Mouse (Mus musculus) heart, postnatal 0 days (tissue): ENCODE results near the gene Dock4.

Experiments used
- CTCF ChIP-seq: IDR thresholded peaks from 2 replicates; pipeline ENCODE4 v1.5.1; 2016; ENCODE audit warnings: antibody characterized with exemption, control low read depth, low read depth
- EP300 ChIP-seq: IDR thresholded peaks from 2 replicates; pipeline ENCODE4 v1.6.1; 2016; ENCODE audit warnings: antibody characterized with exemption, low read depth

DNA sequence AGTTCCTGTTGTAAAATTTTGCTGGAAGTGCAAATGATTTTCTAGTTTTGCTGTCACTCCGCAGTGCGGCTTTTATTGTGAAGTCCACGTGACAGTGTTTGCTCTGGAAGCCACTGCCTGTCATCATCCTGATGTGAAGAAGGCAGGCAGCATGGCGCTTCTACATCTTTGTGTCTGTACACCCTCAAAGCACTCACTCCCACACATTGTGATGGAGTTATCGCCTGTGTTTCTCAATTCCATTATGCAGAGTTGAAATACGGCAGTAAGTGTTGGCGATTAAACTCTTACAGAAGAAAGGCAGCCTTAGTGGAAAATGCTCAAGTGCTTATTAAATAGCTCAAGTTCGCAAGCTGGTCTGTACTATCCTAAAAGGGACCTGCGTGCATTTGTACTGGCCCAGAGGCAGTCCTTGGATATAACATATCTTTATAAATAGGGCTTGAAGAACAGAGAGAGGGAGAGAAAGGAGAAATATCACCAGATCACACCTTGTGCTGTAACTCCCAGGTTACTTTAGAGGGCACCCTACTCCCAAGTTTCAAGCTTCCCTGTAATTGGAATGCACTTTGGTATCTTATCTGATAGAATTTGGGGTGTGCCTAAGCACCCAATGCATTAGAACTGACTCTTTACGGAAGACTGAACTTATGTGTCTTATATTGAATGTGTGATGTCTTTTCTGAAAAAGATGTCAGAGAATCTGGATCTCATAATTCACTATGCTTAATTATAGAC lies 396.7 kb downstream of the Dock4 start:
- peak; percentile 34 for TF ChIP-seq CTCF
- TF ChIP-seq EP300, result no peak
